Mouse (Mus musculus): ENCODE results near the gene Thsd4. TPM values are rescaled to one million over a fixed set of nuclear protein-coding genes. Genes with fewer than 3 reads are reported as not detected.
A peak's percentile ranks its signal among the peaks of the same experiment; 100 is the strongest.

The Thsd4 gene
- 21.1 and 22.2 TPM in 2 replicates for polyA plus RNA-seq (2015; fragmentation: Nextera tagmentation; extraction: Ambion mirVana)

GRCm38 (mm10) chr9:60521806-60522264, at the start of gene Thsd4:
Thsd4 (minus strand) TSS chr9:60522046.
- WGBS = under 1% methylated on average over 49 of the region's 51 CpGs

GRCm38 (mm10) chr9:60571041-60571440, 49.2 kb upstream of the Thsd4 start:
- Histone ChIP-seq H3K4me3 (replicated peaks) (no peak overlapping the region), H3K9ac (no peak overlapping the region), H3K27me3 (replicated peaks) (no peaks in the 10 kb centered on the region), H3K36me3 (no peaks in the 10 kb centered on the region), H3K4me1 (no peaks in the 10 kb centered on the region), H3K4me2 (no peak overlapping the region), H3K27ac (no peak overlapping the region), H3K9me3 (no peaks in the 10 kb centered on the region)
- 69% methylated on average over 4 of the region's 4 CpGs for WGBS
- no peak for ATAC-seq (ENCODE audit: insufficient read depth, low FRiP score, low read depth)

More at GRCm38 (mm10) chr9:60521806-60522264, at the start of gene Thsd4:
- H3K4me2 ChIP-seq = peak within 1 kb of the TSS; percentile 80
- peaks cover 39% of the 10 kb centered on the region for H3K4me1 ChIP-seq
- peak; percentile 66 for ATAC-seq (ENCODE audit: insufficient read depth, low FRiP score, low read depth)
- peak within 1 kb of the TSS; percentile 38; the same call in 1 of the 2 replicates for H3K27ac ChIP-seq
- H3K9ac ChIP-seq = peak within 1 kb of the TSS; percentile 49; the same call in 1 of the 2 replicates
- no peaks in the 10 kb centered on the region for H3K9me3 ChIP-seq
- no peaks in the 10 kb centered on the region for H3K27me3 ChIP-seq (replicated peaks)
- H3K4me3 ChIP-seq (replicated peaks) = peak within 1 kb of the TSS; percentile 76
- H3K36me3 ChIP-seq = no peaks in the 10 kb centered on the region

GRCm38 (mm10) chr9:60569366-60569765, 47.5 kb upstream of the Thsd4 start:
- WGBS = 54% methylated on average over 2 of the region's 2 CpGs
- Histone ChIP-seq H3K4me2 (no peak overlapping the region), H3K27ac (no peak overlapping the region), H3K4me1 (no peaks in the 10 kb centered on the region), H3K9me3 (no peaks in the 10 kb centered on the region), H3K4me3 (replicated peaks) (no peak overlapping the region), H3K27me3 (replicated peaks) (no peaks in the 10 kb centered on the region), H3K36me3 (no peaks in the 10 kb centered on the region), H3K9ac (no peak overlapping the region)
- peak; percentile 43; the same call in 1 of the 2 replicates for ATAC-seq (ENCODE audit: insufficient read depth, low FRiP score, low read depth)

GRCm38 (mm10) chr9:60563809-60564208, 42.0 kb upstream of the Thsd4 start:
- no peak overlapping the region for H3K4me3 ChIP-seq (replicated peaks)
- H3K27me3 ChIP-seq (replicated peaks) = no peaks in the 10 kb centered on the region
- WGBS = 80% methylated on average over 7 of the region's 7 CpGs
- H3K9ac ChIP-seq = no peak overlapping the region
- H3K9me3 ChIP-seq = no peaks in the 10 kb centered on the region
- H3K4me2 ChIP-seq = no peak overlapping the region
- H3K4me1 ChIP-seq = peaks cover 9% of the 10 kb centered on the region
- no peak overlapping the region for H3K27ac ChIP-seq
- no peaks in the 10 kb centered on the region for H3K36me3 ChIP-seq
- ATAC-seq (ENCODE audit: insufficient read depth, low FRiP score, low read depth) = no peak

- peak; percentile 65 for ATAC-seq (ENCODE audit: insufficient read depth, low FRiP score, low read depth)
- WGBS = 36% methylated on average over 20 of the region's 20 CpGs
- Histone ChIP-seq H3K9ac (no peak overlapping the region), H3K4me3 (replicated peaks) (no peak overlapping the region; the same call in 1 of the 2 replicates), H3K27ac (0 out of 2 replicates have a peak overlapping the region, but pooled peaks have one; percentile 38), H3K36me3 (no peaks in the 10 kb centered on the region), H3K4me1 (peaks cover 9% of the 10 kb centered on the region), H3K4me2 (peak overlapping the region; percentile 44), H3K27me3 (replicated peaks) (no peaks in the 10 kb centered on the region), H3K9me3 (no peaks in the 10 kb centered on the region)
Measured at GRCm38 (mm10) chr9:60562443-60563371, 40.9 kb upstream of the Thsd4 start.

GRCm38 (mm10) chr9:60561641-60562289, 39.9 kb upstream of the Thsd4 start:
- H3K9ac ChIP-seq = no peak overlapping the region
- H3K4me1 ChIP-seq = peaks cover 9% of the 10 kb centered on the region
- no peaks in the 10 kb centered on the region for H3K27me3 ChIP-seq (replicated peaks)
- H3K4me3 ChIP-seq (replicated peaks) = no peak overlapping the region
- H3K36me3 ChIP-seq = no peaks in the 10 kb centered on the region
- H3K4me2 ChIP-seq = no peak overlapping the region
- 56% methylated on average over 9 of the region's 9 CpGs for WGBS
- no peak for ATAC-seq (ENCODE audit: insufficient read depth, low FRiP score, low read depth)
- no peak overlapping the region for H3K27ac ChIP-seq
- no peaks in the 10 kb centered on the region for H3K9me3 ChIP-seq

- Histone ChIP-seq H3K36me3 (no peaks in the 10 kb centered on the region), H3K27ac (no peak overlapping the region), H3K9ac (no peak overlapping the region), H3K4me3 (replicated peaks) (no peak overlapping the region), H3K9me3 (no peaks in the 10 kb centered on the region), H3K27me3 (replicated peaks) (no peaks in the 10 kb centered on the region), H3K4me1 (peaks cover 9% of the 10 kb centered on the region), H3K4me2 (no peak overlapping the region)
- 65% methylated on average over 3 of the region's 3 CpGs for WGBS
- no peak for ATAC-seq (ENCODE audit: insufficient read depth, low FRiP score, low read depth)
Measured at GRCm38 (mm10) chr9:60558507-60558906, 36.7 kb upstream of the Thsd4 start.

GRCm38 (mm10) chr9:60551238-60551637, 29.4 kb upstream of the Thsd4 start:
- H3K27ac ChIP-seq = no peak overlapping the region
- no peaks in the 10 kb centered on the region for H3K9me3 ChIP-seq
- no peaks in the 10 kb centered on the region for H3K36me3 ChIP-seq
- H3K4me1 ChIP-seq = no peaks in the 10 kb centered on the region
- no peak for ATAC-seq (ENCODE audit: insufficient read depth, low FRiP score, low read depth)
- H3K9ac ChIP-seq = no peak overlapping the region
- H3K4me2 ChIP-seq = no peak overlapping the region
- WGBS = 96% methylated on average over 4 of the region's 4 CpGs
- no peaks in the 10 kb centered on the region for H3K27me3 ChIP-seq (replicated peaks)
- no peak overlapping the region for H3K4me3 ChIP-seq (replicated peaks)

GRCm38 (mm10) chr9:60548182-60548581, 26.3 kb upstream of the Thsd4 start:
- H3K9ac ChIP-seq = no peak overlapping the region
- 37% methylated on average over 4 of the region's 4 CpGs for WGBS
- no peak overlapping the region for H3K4me3 ChIP-seq (replicated peaks)
- ATAC-seq (ENCODE audit: insufficient read depth, low FRiP score, low read depth) = no peak; the same call in 1 of the 2 replicates
- no peak overlapping the region for H3K4me2 ChIP-seq
- H3K27me3 ChIP-seq (replicated peaks) = no peaks in the 10 kb centered on the region
- no peaks in the 10 kb centered on the region for H3K36me3 ChIP-seq
- 0 out of 2 replicates have a peak, but pooled peaks cover 7% of the 10 kb centered on the region for H3K4me1 ChIP-seq
- no peaks in the 10 kb centered on the region for H3K9me3 ChIP-seq
- no peak overlapping the region for H3K27ac ChIP-seq

GRCm38 (mm10) chr9:60546169-60546568, 24.3 kb upstream of the Thsd4 start:
- H3K36me3 ChIP-seq = no peaks in the 10 kb centered on the region
- 69% methylated on average over 2 of the region's 2 CpGs for WGBS
- no peak overlapping the region for H3K4me2 ChIP-seq
- 0 out of 2 replicates have a peak, but pooled peaks cover 7% of the 10 kb centered on the region for H3K4me1 ChIP-seq
- H3K4me3 ChIP-seq (replicated peaks) = no peak overlapping the region
- H3K9ac ChIP-seq = no peak overlapping the region
- no peaks in the 10 kb centered on the region for H3K9me3 ChIP-seq
- H3K27me3 ChIP-seq (replicated peaks) = no peaks in the 10 kb centered on the region
- peak overlapping the region; percentile 57; the same call in 1 of the 2 replicates for H3K27ac ChIP-seq
- ATAC-seq (ENCODE audit: insufficient read depth, low FRiP score, low read depth) = no peak

- Histone ChIP-seq H3K27ac (peak overlapping the region; percentile 57), H3K4me3 (replicated peaks) (no peak overlapping the region), H3K9me3 (no peaks in the 10 kb centered on the region), H3K4me1 (0 out of 2 replicates have a peak, but pooled peaks cover 7% of the 10 kb centered on the region), H3K27me3 (replicated peaks) (no peaks in the 10 kb centered on the region), H3K9ac (no peak overlapping the region), H3K36me3 (no peaks in the 10 kb centered on the region), H3K4me2 (no peak overlapping the region)
- peak; percentile 73 for ATAC-seq (ENCODE audit: insufficient read depth, low FRiP score, low read depth)
- WGBS = 60% methylated on average over 13 of the region's 13 CpGs
Measured at GRCm38 (mm10) chr9:60545361-60546096, 23.7 kb upstream of the Thsd4 start.

Measured in stomach, embryonic 15.5 days (tissue).